Comparison of ENCODE assay signal across 18 mouse cellular contexts in genomic region chr6:83171063-83171462, GRCm38 (mm10). TPM values are rescaled to one million over a fixed set of nuclear protein-coding genes. Genes with fewer than 3 reads are reported as not detected.
DNase-seq lines count a peak whose midpoint lies in the region; ATAC-seq and TF ChIP-seq lines count a peak whose summit lies in the region.
"Had no signal": no experiment of that assay in that cellular context is flagged by ENCODE, and none has a peak within 500 bp of the region (broad histone marks: within the 10 kb centered on the region; RNA-seq: fewer than 3 reads in every experiment).

No protein-coding gene starts in this region.

- H3K36me3 ChIP-seq in embryonic facial prominence, embryonic 13.5 days, result 0 out of 2 replicates have a peak, but pooled peaks cover 5% of the 10 kb centered on the region
- H3K36me3 ChIP-seq in embryonic facial prominence, embryonic 10.5 days (replicated peaks), result peaks cover 3% of the 10 kb centered on the region
- H3K36me3 ChIP-seq in forebrain, embryonic 16.5 days (ENCODE audit: control insufficient read depth, insufficient read depth), result no peaks in the 10 kb centered on the region
- H3K36me3 ChIP-seq in midbrain, embryonic 16.5 days (ENCODE audit: control insufficient read depth, insufficient read depth, low read length), result no peaks in the 10 kb centered on the region

- 69% methylated on average over 5 of the region's 5 CpGs for WGBS in embryonic facial prominence, embryonic 13.5 days
- 84% methylated on average over 5 of the region's 5 CpGs for WGBS in embryonic facial prominence, embryonic 10.5 days
- 77% methylated on average over 5 of the region's 5 CpGs for WGBS in forebrain, embryonic 16.5 days
- 74% methylated on average over 5 of the region's 5 CpGs for WGBS in midbrain, embryonic 16.5 days

- 0 out of 2 replicates have a peak overlapping the region, but pooled peaks have one; percentile 0 for H3K9ac ChIP-seq in embryonic facial prominence, embryonic 13.5 days
- no peak overlapping the region for H3K9ac ChIP-seq in forebrain, embryonic 16.5 days (replicated peaks; ENCODE audit: low read depth, low read length)
- H3K9ac ChIP-seq in midbrain, embryonic 16.5 days (ENCODE audit: low read depth, low read length), result 0 out of 2 replicates have a peak overlapping the region, but pooled peaks have one; percentile 63

- no peak overlapping the region for H3K4me2 ChIP-seq in embryonic facial prominence, embryonic 13.5 days
- H3K4me2 ChIP-seq in forebrain, embryonic 16.5 days (ENCODE audit: low read length), result peak overlapping the region; percentile 35
- H3K4me2 ChIP-seq in midbrain, embryonic 16.5 days (ENCODE audit: low read length), result peak overlapping the region; percentile 55

- TF ChIP-seq CTCF in left cerebral cortex, adult 2 months (IDR thresholded peaks at IDR 0.05), result no peak

- intact Hi-C loops in left cerebral cortex, adult 2 months (cut with DNase I), result loop anchor here (1.0 kb wide), 1 partner anchor 8 kb away; no protein-coding TSS in a partner anchor

- H3K27ac ChIP-seq in embryonic facial prominence, embryonic 13.5 days, result no peak overlapping the region
- H3K27ac ChIP-seq in embryonic facial prominence, embryonic 10.5 days (replicated peaks), result no peak overlapping the region
- H3K27ac ChIP-seq in left cerebral cortex, adult 2 months, result peak overlapping the region; percentile 85
- H3K27ac ChIP-seq in forebrain, embryonic 16.5 days (ENCODE audit: low read length), result no peak overlapping the region
- H3K27ac ChIP-seq in midbrain, embryonic 16.5 days (ENCODE audit: low read length), result no peak overlapping the region

- no peak for ATAC-seq in embryonic facial prominence, embryonic 13.5 days (ENCODE audit: insufficient number of reproducible peaks, insufficient read depth, low FRiP score, low TSS enrichment, low read depth)
- ATAC-seq in forebrain, embryonic 16.5 days, result no peak
- no peak for ATAC-seq in midbrain, embryonic 16.5 days
- ATAC-seq: CD4-positive, CD25-positive, alpha-beta regulatory T cell, adult 4 months had no signal

- no peaks in the 10 kb centered on the region for H3K27me3 ChIP-seq in embryonic facial prominence, embryonic 13.5 days
- H3K27me3 ChIP-seq in embryonic facial prominence, embryonic 10.5 days (replicated peaks; ENCODE audit: low read depth, poor library complexity, severe bottlenecking), result no peaks in the 10 kb centered on the region
- H3K27me3 ChIP-seq in forebrain, embryonic 16.5 days (replicated peaks; ENCODE audit: control insufficient read depth, insufficient read depth, low read length), result no peaks in the 10 kb centered on the region
- H3K27me3 ChIP-seq in midbrain, embryonic 16.5 days (ENCODE audit: control insufficient read depth, insufficient read depth, low read depth, low read length), result no peaks in the 10 kb centered on the region

- H3K4me3 ChIP-seq in embryonic facial prominence, embryonic 13.5 days, result no peak overlapping the region
- no peak overlapping the region for H3K4me3 ChIP-seq in embryonic facial prominence, embryonic 10.5 days
- H3K4me3 ChIP-seq in left cerebral cortex, adult 2 months, result peak overlapping the region; percentile 61
- H3K4me3 ChIP-seq in forebrain, embryonic 16.5 days (replicated peaks; ENCODE audit: low read length), result peak overlapping the region; percentile 6; the same call in 1 of the 2 replicates
- H3K4me3 ChIP-seq in midbrain, embryonic 16.5 days (ENCODE audit: low read depth, low read length), result peak overlapping the region; percentile 44

- H3K9me3 ChIP-seq in embryonic facial prominence, embryonic 13.5 days, result no peaks in the 10 kb centered on the region
- H3K9me3 ChIP-seq in embryonic facial prominence, embryonic 10.5 days, result no peaks in the 10 kb centered on the region
- H3K9me3 ChIP-seq in forebrain, embryonic 16.5 days (ENCODE audit: control insufficient read depth, low read length), result no peaks in the 10 kb centered on the region
- H3K9me3 ChIP-seq in midbrain, embryonic 16.5 days (replicated peaks; ENCODE audit: control insufficient read depth, low read length, poor library complexity, severe bottlenecking), result no peaks in the 10 kb centered on the region
- H3K9me3 ChIP-seq: G1E had no signal

- DNase-seq in embryonic facial prominence, embryonic 10.5 days (ENCODE audit: low spot score), result no peak
- no peak for DNase-seq in left cerebral cortex, adult 2 months (ENCODE audit: extremely low spot score in 1 of 2, low spot score in 2 of 2)
- DNase-seq in left cerebral cortex, adult 8-10 months (ENCODE audit: low spot score in 2 of 2), result no peak
- DNase-seq in cerebellum, adult 8-10 months, result no peak
- no peak for DNase-seq in adrenal gland, adult 8-10 months
- DNase-seq: cerebellum, postnatal 14 days; heart, adult 11 months; kidney, adult 18-20 months; kidney, postnatal 10 days; lung, adult 2 months; lung, postnatal 4 days; right cerebral cortex, adult 18-20 months had no signal

- peaks cover 13% of the 10 kb centered on the region for H3K4me1 ChIP-seq in embryonic facial prominence, embryonic 13.5 days
- H3K4me1 ChIP-seq in embryonic facial prominence, embryonic 10.5 days, result peaks cover 19% of the 10 kb centered on the region
- H3K4me1 ChIP-seq in forebrain, embryonic 16.5 days (replicated peaks; ENCODE audit: control insufficient read depth, insufficient read depth, low read length), result peaks cover 29% of the 10 kb centered on the region
- peaks cover 38% of the 10 kb centered on the region for H3K4me1 ChIP-seq in midbrain, embryonic 16.5 days (ENCODE audit: control insufficient read depth, insufficient read depth, low read length)

RNA-seq across cellular contexts. Expression of gene Dctn1, which starts 5.3 kb away (rescaled TPM):
- polyA plus RNA-seq in embryonic facial prominence, embryonic 13.5 days (2015; fragmentation: Nextera tagmentation; extraction: Ambion mirVana), result 87.7 and 90.0 TPM in 2 replicates
- polyA plus RNA-seq in embryonic facial prominence, embryonic 10.5 days (2016; fragmentation: Nextera tagmentation; extraction: Ambion mirVana), result 112 and 116 TPM in 2 replicates
- 100 to 1,000 TPM; 369 to 376 TPM for total RNA-seq in left cerebral cortex, adult 2 months (2021)
- 100 to 1,000 TPM; 347 to 364 (median 356) TPM for total RNA-seq in left cerebral cortex, adult 8-10 months (2022)
- 150 and 158 TPM in 2 replicates for polyA plus RNA-seq in forebrain, embryonic 16.5 days (2015; fragmentation: Nextera tagmentation; extraction: Ambion mirVana)
- 161 and 164 TPM in 2 replicates for polyA plus RNA-seq in midbrain, embryonic 16.5 days (2015; fragmentation: Nextera tagmentation; extraction: Ambion mirVana)
- total RNA-seq in adrenal gland, adult 8-10 months (2022), result 100 to 1,000 TPM; 145 to 192 (median 162) TPM

RNA-seq across cellular contexts. Expression of gene 1700003E16Rik, which starts 14.9 kb away (rescaled TPM):
- polyA plus RNA-seq in embryonic facial prominence, embryonic 13.5 days (2015; fragmentation: Nextera tagmentation; extraction: Ambion mirVana), result 2.0 and 2.8 TPM in 2 replicates
- polyA plus RNA-seq in embryonic facial prominence, embryonic 10.5 days (2016; fragmentation: Nextera tagmentation; extraction: Ambion mirVana), result 1.3 and 2.1 TPM in 2 replicates
- 10 to 100 TPM; 30.9 to 35.6 TPM for total RNA-seq in left cerebral cortex, adult 2 months (2021)
- total RNA-seq in left cerebral cortex, adult 8-10 months (2022), result 10 to 100 TPM; 26.4 to 29.4 (median 28.3) TPM
- 7.8 and 9.4 TPM in 2 replicates for polyA plus RNA-seq in forebrain, embryonic 16.5 days (2015; fragmentation: Nextera tagmentation; extraction: Ambion mirVana)
- polyA plus RNA-seq in midbrain, embryonic 16.5 days (2015; fragmentation: Nextera tagmentation; extraction: Ambion mirVana), result 11.4 and 16.3 TPM in 2 replicates
- total RNA-seq in adrenal gland, adult 8-10 months (2022), result 1 to 10 TPM; 1.2 to 2.6 (median 1.9) TPM
- total RNA-seq: neutrophil, adult 5-6 weeks had no signal
- polyA plus RNA-seq: CD4-positive, CD25-positive, alpha-beta regulatory T cell, adult 4 months; G1E had no signal

RNA-seq across cellular contexts. Expression of gene Wdr54, which starts 14.9 kb away (rescaled TPM):
- 7.1 and 7.9 TPM in 2 replicates for polyA plus RNA-seq in embryonic facial prominence, embryonic 13.5 days (2015; fragmentation: Nextera tagmentation; extraction: Ambion mirVana)
- 10.2 and 11.2 TPM in 2 replicates for polyA plus RNA-seq in embryonic facial prominence, embryonic 10.5 days (2016; fragmentation: Nextera tagmentation; extraction: Ambion mirVana)
- total RNA-seq in left cerebral cortex, adult 2 months (2021), result 10 to 100 TPM; 26.0 to 26.6 TPM
- total RNA-seq in left cerebral cortex, adult 8-10 months (2022), result 10 to 100 TPM; 31.8 to 39.1 (median 34.5) TPM
- polyA plus RNA-seq in forebrain, embryonic 16.5 days (2015; fragmentation: Nextera tagmentation; extraction: Ambion mirVana), result 18.2 and 21.7 TPM in 2 replicates
- polyA plus RNA-seq in midbrain, embryonic 16.5 days (2015; fragmentation: Nextera tagmentation; extraction: Ambion mirVana), result 20.1 and 22.9 TPM in 2 replicates
- total RNA-seq in adrenal gland, adult 8-10 months (2022), result 1 to 10 TPM; 3.2 to 6.3 (median 5.3) TPM
- total RNA-seq: neutrophil, adult 5-6 weeks had no signal
- polyA plus RNA-seq: G1E had no signal

RNA-seq across cellular contexts. Expression of gene Rtkn, which starts 35.8 kb away (rescaled TPM):
- polyA plus RNA-seq in embryonic facial prominence, embryonic 13.5 days (2015; fragmentation: Nextera tagmentation; extraction: Ambion mirVana), result 46.7 and 51.8 TPM in 2 replicates
- 38.2 and 39.0 TPM in 2 replicates for polyA plus RNA-seq in embryonic facial prominence, embryonic 10.5 days (2016; fragmentation: Nextera tagmentation; extraction: Ambion mirVana)
- total RNA-seq in left cerebral cortex, adult 2 months (2021), result 10 to 100 TPM; 87.0 to 97.5 TPM
- 100 to 1,000 TPM in 1 of 4 experiments, 10 to 100 TPM in 3; 91.4 to 114 (median 92.8) TPM for total RNA-seq in left cerebral cortex, adult 8-10 months (2022)
- 6.9 and 7.4 TPM in 2 replicates for polyA plus RNA-seq in forebrain, embryonic 16.5 days (2015; fragmentation: Nextera tagmentation; extraction: Ambion mirVana)
- polyA plus RNA-seq in midbrain, embryonic 16.5 days (2015; fragmentation: Nextera tagmentation; extraction: Ambion mirVana), result 10.7 TPM in 2 replicates
- total RNA-seq in adrenal gland, adult 8-10 months (2022), result 10 to 100 TPM; 16.4 to 34.0 (median 19.9) TPM
- total RNA-seq: neutrophil, adult 5-6 weeks had no signal

RNA-seq across cellular contexts. Expression of gene Ino80b, which starts 45.8 kb away (rescaled TPM):
- polyA plus RNA-seq in embryonic facial prominence, embryonic 13.5 days (2015; fragmentation: Nextera tagmentation; extraction: Ambion mirVana), result 13.2 and 13.9 TPM in 2 replicates
- polyA plus RNA-seq in embryonic facial prominence, embryonic 10.5 days (2016; fragmentation: Nextera tagmentation; extraction: Ambion mirVana), result 18.6 and 20.2 TPM in 2 replicates
- 10 to 100 TPM; 19.9 to 22.2 TPM for total RNA-seq in left cerebral cortex, adult 2 months (2021)
- total RNA-seq in left cerebral cortex, adult 8-10 months (2022), result 10 to 100 TPM; 22.0 to 26.8 (median 25.4) TPM
- 11.4 and 14.4 TPM in 2 replicates for polyA plus RNA-seq in forebrain, embryonic 16.5 days (2015; fragmentation: Nextera tagmentation; extraction: Ambion mirVana)
- polyA plus RNA-seq in midbrain, embryonic 16.5 days (2015; fragmentation: Nextera tagmentation; extraction: Ambion mirVana), result 13.3 and 14.5 TPM in 2 replicates
- total RNA-seq in adrenal gland, adult 8-10 months (2022), result 10 to 100 TPM; 24.9 to 32.3 (median 28.0) TPM

Comparison
In these comparisons a context has a peak if more than half of its experiments do, and no peak if none do; other contexts are left out.
1. H3K4me3 ChIP-seq: peak in left cerebral cortex, adult 2 months (single experiment), forebrain, embryonic 16.5 days (single experiment) and midbrain, embryonic 16.5 days (single experiment); none in embryonic facial prominence, embryonic 13.5 days (single experiment) and embryonic facial prominence, embryonic 10.5 days (single experiment).